Mouse (Mus musculus) urinary bladder, adult 2 months (tissue): ENCODE results near the gene Mier3. TPM values are rescaled to one million over a fixed set of nuclear protein-coding genes. Genes with fewer than 3 reads are reported as not detected.
A peak's percentile ranks its signal among the peaks of the same experiment; 100 is the strongest.

Experiments
- DNase-seq: peaks from one replicate; pipeline ENCODE4 v3.0.0; 2022; ENCODE audit warnings: low spot score
- polyA plus RNA-seq: library from polyadenylated mRNA; depleted of rRNA; stranded (reverse); fragments of >200 nt; gene quantifications from 2 replicates; pipeline ENCODE4 v1.2.3, GENCODE M21; 2012; rRNA removed

Gene Mier3
- polyA plus RNA-seq = 11.0 and 11.9 TPM in 2 replicates

- no peak for DNase-seq
Measured at GRCm38 (mm10) chr13:111680679-111681078, at the start of gene Mier3. Gene Mier3 (plus strand): TSS chr13:111680979.

GRCm38 (mm10) chr13:111634163-111635160 is 46.3 kb upstream of the Mier3 start:
- DNase-seq = no peak

GRCm38 (mm10) chr13:111640319-111640718 is 40.5 kb upstream of the Mier3 start:
- no peak for DNase-seq

GRCm38 (mm10) chr13:111643636-111644035 is 37.1 kb upstream of the Mier3 start:
- no peak for DNase-seq

GRCm38 (mm10) chr13:111646204-111646603 is 34.6 kb upstream of the Mier3 start:
- DNase-seq = no peak

- no peak for DNase-seq
Measured at GRCm38 (mm10) chr13:111647279-111647678, 33.5 kb upstream of the Mier3 start.

GRCm38 (mm10) chr13:111651020-111651419 is 29.8 kb upstream of the Mier3 start:
- DNase-seq = no peak

- DNase-seq = no peak
Measured at GRCm38 (mm10) chr13:111655273-111655672, 25.5 kb upstream of the Mier3 start.

- no peak for DNase-seq
Measured at GRCm38 (mm10) chr13:111655856-111656255, 24.9 kb upstream of the Mier3 start.

GRCm38 (mm10) chr13:111656309-111656708 is 24.5 kb upstream of the Mier3 start:
- no peak for DNase-seq

GRCm38 (mm10) chr13:111656769-111657168 is 24.0 kb upstream of the Mier3 start:
- DNase-seq = no peak

GRCm38 (mm10) chr13:111658501-111659280 is 22.1 kb upstream of the Mier3 start:
- DNase-seq = no peak

- no peak for DNase-seq
Measured at GRCm38 (mm10) chr13:111659430-111659829, 21.3 kb upstream of the Mier3 start.

GRCm38 (mm10) chr13:111660072-111660471 is 20.7 kb upstream of the Mier3 start:
- no peak for DNase-seq

GRCm38 (mm10) chr13:111660556-111660955 is 20.2 kb upstream of the Mier3 start:
- no peak for DNase-seq

- DNase-seq = no peak
Measured at GRCm38 (mm10) chr13:111668016-111668415, 12.8 kb upstream of the Mier3 start.

GRCm38 (mm10) chr13:111676841-111677240 is 3.9 kb upstream of the Mier3 start:
- DNase-seq = no peak

- no peak for DNase-seq
Measured at GRCm38 (mm10) chr13:111684056-111684625, 3.4 kb downstream of the Mier3 start.

GRCm38 (mm10) chr13:111685751-111686462 is 5.1 kb downstream of the Mier3 start:
- DNase-seq = peak; percentile 82

GRCm38 (mm10) chr13:111686522-111687284 is 5.9 kb downstream of the Mier3 start:
- DNase-seq = no peak
